Mouse (Mus musculus) stomach, embryonic 14.5 days (tissue): ENCODE results near the gene Abhd11. TPM values are rescaled to one million over a fixed set of nuclear protein-coding genes. Genes with fewer than 3 reads are reported as not detected.
A peak's percentile ranks its signal among the peaks of the same experiment; 100 is the strongest.
"Not testable (repeated sequence)": the region's sequence is repeated elsewhere in the genome, so short reads cannot be mapped to it uniquely, and the experiment has no call there.

ENCODE experiments used
- ATAC-seq: fragments of 200-750 bp; cut with Nextera tagmentation; 2 replicates; pipeline ENCODE4 v1.8.0; 2017; ENCODE audit warnings: low read depth, moderate TSS enrichment; ENCODE audit not compliant: insufficient number of reproducible peaks, insufficient read depth, low FRiP score
- H3K27ac ChIP-seq: fragments of 300-500 bp; sonication (generic); 2 replicates; pipeline ENCODE4 v1.5.1; 2014; ENCODE audit warnings: mild to moderate bottlenecking, low read length, moderate library complexity, mixed read lengths
- H3K27me3 ChIP-seq: fragments of 300-500 bp; sonication (generic); 2 replicates; pipeline ENCODE4 v1.6.1; 2014; ENCODE audit warnings: low read length, control low read depth, mixed read lengths; ENCODE audit not compliant: control insufficient read depth, insufficient read depth
- H3K36me3 ChIP-seq: fragments of 300-500 bp; sonication (generic); 2 replicates; pipeline ENCODE4 v1.6.1; 2014; ENCODE audit warnings: mild to moderate bottlenecking, control low read depth, low read length, moderate library complexity, mixed read lengths; ENCODE audit not compliant: control insufficient read depth, insufficient read depth
- H3K4me1 ChIP-seq: fragments of 300-500 bp; sonication (generic); 2 replicates; pipeline ENCODE4 v1.6.1; 2014; ENCODE audit warnings: low read length, control low read depth, mixed read lengths; ENCODE audit not compliant: control insufficient read depth, insufficient read depth
- H3K4me2 ChIP-seq: fragments of 300-500 bp; sonication (generic); replicated peaks from 2 replicates; pipeline ENCODE4 v1.6.1; 2014; ENCODE audit warnings: low read depth, low read length, control low read depth
- H3K4me3 ChIP-seq: fragments of 300-500 bp; sonication (generic); 2 replicates; pipeline ENCODE4 v1.5.1; 2014; ENCODE audit warnings: low read depth, low read length, control low read depth
- H3K9ac ChIP-seq: fragments of 300-500 bp; sonication (generic); replicated peaks from 2 replicates; pipeline ENCODE4 v1.6.1; 2014; ENCODE audit warnings: low read depth, mild to moderate bottlenecking, control low read depth, low read length, moderate library complexity, mixed read lengths
- H3K9me3 ChIP-seq: fragments of 300-500 bp; sonication (generic); 2 replicates; pipeline ENCODE4 v1.6.1; 2016; ENCODE audit warnings: low read depth, low read length, control low read depth; ENCODE audit not compliant: control insufficient read depth
- WGBS: fragments of 180-500 bp; shearing (Covaris S2); extraction: QIAGEN DNeasy Blood & Tissue Kit; methylation state at CpG from one replicate; pipeline ENCODE4 v1.1.7; 2014; 5-methylcytosine and 5-hydroxymethylcytosine counted together
- polyA plus RNA-seq: library from polyadenylated mRNA; unstranded; fragments of >200 nt; fragmentation: Nextera tagmentation; extraction: Ambion mirVana; gene quantifications from 2 replicates; pipeline ENCODE4 v1.2.1, GENCODE M21; 2014

The Abhd11 gene
- polyA plus RNA-seq: 73.3 and 80.6 TPM in 2 replicates

DNA sequence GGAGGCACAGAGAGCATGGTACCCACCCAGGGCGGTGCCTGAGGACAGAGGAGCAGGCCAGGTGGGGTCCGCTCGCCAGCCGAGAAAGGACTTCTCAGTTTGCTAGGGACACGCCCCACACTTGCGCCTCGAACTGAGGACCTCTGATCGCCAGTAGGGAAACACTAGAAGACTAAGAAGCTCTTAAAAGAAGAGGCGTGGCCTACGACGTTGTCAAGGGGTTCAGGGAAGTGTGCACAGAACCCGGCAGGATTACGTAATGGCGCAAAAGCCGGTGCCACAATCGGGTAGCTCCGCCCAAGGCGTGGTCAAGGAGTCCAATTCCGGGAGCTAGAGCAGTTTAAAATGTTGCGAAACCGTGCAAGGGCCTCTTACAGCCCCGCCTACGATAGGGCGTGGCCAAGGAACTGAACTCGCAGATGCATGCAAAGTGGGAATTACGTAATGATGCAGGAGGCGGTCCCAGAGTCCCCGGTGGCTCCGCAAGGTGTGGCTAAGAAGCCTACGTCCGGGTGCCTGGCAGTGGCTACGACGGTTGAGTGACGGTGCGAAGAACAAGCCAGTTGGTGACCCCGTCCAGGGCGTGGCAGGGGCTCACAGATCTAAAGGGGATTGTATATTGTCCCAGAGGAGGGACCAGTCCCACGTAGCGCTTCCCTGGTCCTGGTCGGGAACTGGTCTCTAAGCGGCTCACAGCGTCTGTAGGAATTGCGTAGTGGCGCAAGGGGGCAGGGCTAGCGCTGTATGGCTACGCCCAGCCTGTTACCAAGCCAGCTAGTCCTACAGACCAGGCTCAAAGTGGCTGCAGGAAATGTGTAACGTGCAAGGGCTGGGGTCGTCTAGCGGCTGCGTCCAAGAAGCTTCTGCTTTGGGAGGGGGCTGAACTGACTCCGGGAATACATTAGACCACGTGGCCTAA lies at the start of gene Abhd11:
Abhd11 (plus strand) TSS at position 482 of the 919 bp plus-strand sequence.
- Histone ChIP-seq H3K4me2 (peak within 1 kb of the TSS; percentile 58), H3K4me3 (peak within 1 kb of the TSS; percentile 48), H3K27me3 (no peaks in the 10 kb centered on the region), H3K9ac (peak within 1 kb of the TSS; percentile 51), H3K36me3 (peaks cover 6% of the 10 kb centered on the region; the same call in 1 of the 2 replicates), H3K9me3 (no peaks in the 10 kb centered on the region), H3K4me1 (peaks cover 34% of the 10 kb centered on the region), H3K27ac (peak within 1 kb of the TSS; percentile 98)
- under 1% methylated on average over 52 of the region's 52 CpGs for WGBS
- peak; percentile 89 for ATAC-seq

- H3K27ac ChIP-seq: no peak overlapping the region
- H3K36me3 ChIP-seq: no peaks in the 10 kb centered on the region
- no peaks in the 10 kb centered on the region for H3K9me3 ChIP-seq
- no peaks in the 10 kb centered on the region for H3K4me1 ChIP-seq
- H3K27me3 ChIP-seq: no peaks in the 10 kb centered on the region
- H3K4me3 ChIP-seq: no peak overlapping the region
- H3K9ac ChIP-seq: no peak overlapping the region
- ATAC-seq: no peak
- H3K4me2 ChIP-seq: no peak overlapping the region
- 57% methylated on average over 2 of the region's 2 CpGs for WGBS
These were observed 48.5 kb upstream of the Abhd11 start for GRCm38 (mm10) chr5:134960430-134960829.

DNA sequence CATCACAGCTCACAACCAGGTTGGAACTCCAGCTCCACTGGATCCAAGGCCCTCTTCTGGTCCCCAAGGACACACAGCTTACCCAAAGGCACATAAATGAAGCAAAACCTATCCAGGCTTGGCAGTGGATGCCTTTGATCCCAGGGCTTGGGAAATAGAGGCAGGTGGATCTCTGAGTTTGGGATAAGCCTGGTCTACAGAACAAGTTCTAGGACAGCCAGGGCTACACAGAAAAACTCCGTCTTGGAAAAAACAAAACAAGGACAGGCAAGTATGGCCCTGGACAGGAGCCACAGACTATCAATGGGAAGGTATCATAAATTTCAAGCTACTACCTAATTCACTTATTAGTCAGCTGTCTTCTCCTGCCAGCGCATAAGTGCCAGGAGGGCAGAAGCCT lies 47.4 kb upstream of the Abhd11 start:
- H3K9me3 ChIP-seq: no peaks in the 10 kb centered on the region
- no peak overlapping the region for H3K4me3 ChIP-seq
- H3K4me2 ChIP-seq: no peak overlapping the region
- H3K9ac ChIP-seq: no peak overlapping the region
- peaks cover 4% of the 10 kb centered on the region; the same call in 1 of the 2 replicates for H3K4me1 ChIP-seq
- no peaks in the 10 kb centered on the region for H3K36me3 ChIP-seq
- no peaks in the 10 kb centered on the region for H3K27me3 ChIP-seq
- WGBS: 92% methylated on average over 2 of the region's 2 CpGs
- H3K27ac ChIP-seq: no peak overlapping the region
- ATAC-seq: no peak

DNA sequence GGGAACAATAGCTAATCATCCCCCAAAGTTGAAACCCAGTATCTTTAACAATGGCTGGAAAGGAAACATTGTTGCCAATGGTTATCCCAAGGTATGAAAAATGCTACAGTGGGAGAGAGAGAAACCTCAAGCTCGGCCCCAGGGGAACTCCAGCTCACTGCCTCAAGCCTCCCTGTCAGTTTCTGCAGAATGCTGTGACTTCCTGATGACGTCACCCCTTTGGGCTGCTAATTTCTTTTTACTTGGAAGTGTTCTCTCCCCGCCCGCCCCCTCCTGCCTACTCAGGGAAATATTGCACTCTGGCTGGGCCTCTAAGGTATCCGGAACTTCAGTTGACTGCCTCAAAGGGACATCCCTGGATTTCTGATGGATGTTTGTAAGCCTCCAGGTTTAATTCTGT lies 45.4 kb upstream of the Abhd11 start:
- peaks cover 7% of the 10 kb centered on the region; the same call in 1 of the 2 replicates for H3K4me1 ChIP-seq
- ATAC-seq: no peak
- WGBS: 24% methylated on average over 5 of the region's 5 CpGs

GRCm38 (mm10) chr5:134964655-134965054 lies 44.3 kb upstream of the Abhd11 start:
- not testable (repeated sequence) for ATAC-seq, H3K4me3 ChIP-seq, H3K9ac ChIP-seq, H3K27ac ChIP-seq, H3K4me2 ChIP-seq, H3K4me1 ChIP-seq, H3K9me3 ChIP-seq, H3K27me3 ChIP-seq, H3K36me3 ChIP-seq

More for the DNA sequence above, 45.4 kb upstream of the Abhd11 start:
- H3K4me3 ChIP-seq: no peak overlapping the region
- H3K27me3 ChIP-seq: no peaks in the 10 kb centered on the region
- H3K27ac ChIP-seq: no peak overlapping the region
- no peaks in the 10 kb centered on the region for H3K36me3 ChIP-seq
- no peak overlapping the region for H3K4me2 ChIP-seq
- H3K9me3 ChIP-seq: no peaks in the 10 kb centered on the region
- H3K9ac ChIP-seq: no peak overlapping the region

GRCm38 (mm10) chr5:134965473-134965851 lies 43.5 kb upstream of the Abhd11 start:
- Histone ChIP-seq H3K9ac (no peak overlapping the region), H3K4me3 (peak overlapping the region; percentile 19; the same call in 1 of the 2 replicates), H3K36me3 (no peaks in the 10 kb centered on the region), H3K27me3 (no peaks in the 10 kb centered on the region), H3K9me3 (no peaks in the 10 kb centered on the region), H3K4me2 (peak overlapping the region; percentile 46), H3K27ac (no peak overlapping the region; the same call in 1 of the 2 replicates), H3K4me1 (peaks cover 7% of the 10 kb centered on the region; the same call in 1 of the 2 replicates)
- peak; percentile 42; the same call in 1 of the 2 replicates for ATAC-seq
- 5% methylated on average over 10 of the region's 10 CpGs for WGBS

DNA sequence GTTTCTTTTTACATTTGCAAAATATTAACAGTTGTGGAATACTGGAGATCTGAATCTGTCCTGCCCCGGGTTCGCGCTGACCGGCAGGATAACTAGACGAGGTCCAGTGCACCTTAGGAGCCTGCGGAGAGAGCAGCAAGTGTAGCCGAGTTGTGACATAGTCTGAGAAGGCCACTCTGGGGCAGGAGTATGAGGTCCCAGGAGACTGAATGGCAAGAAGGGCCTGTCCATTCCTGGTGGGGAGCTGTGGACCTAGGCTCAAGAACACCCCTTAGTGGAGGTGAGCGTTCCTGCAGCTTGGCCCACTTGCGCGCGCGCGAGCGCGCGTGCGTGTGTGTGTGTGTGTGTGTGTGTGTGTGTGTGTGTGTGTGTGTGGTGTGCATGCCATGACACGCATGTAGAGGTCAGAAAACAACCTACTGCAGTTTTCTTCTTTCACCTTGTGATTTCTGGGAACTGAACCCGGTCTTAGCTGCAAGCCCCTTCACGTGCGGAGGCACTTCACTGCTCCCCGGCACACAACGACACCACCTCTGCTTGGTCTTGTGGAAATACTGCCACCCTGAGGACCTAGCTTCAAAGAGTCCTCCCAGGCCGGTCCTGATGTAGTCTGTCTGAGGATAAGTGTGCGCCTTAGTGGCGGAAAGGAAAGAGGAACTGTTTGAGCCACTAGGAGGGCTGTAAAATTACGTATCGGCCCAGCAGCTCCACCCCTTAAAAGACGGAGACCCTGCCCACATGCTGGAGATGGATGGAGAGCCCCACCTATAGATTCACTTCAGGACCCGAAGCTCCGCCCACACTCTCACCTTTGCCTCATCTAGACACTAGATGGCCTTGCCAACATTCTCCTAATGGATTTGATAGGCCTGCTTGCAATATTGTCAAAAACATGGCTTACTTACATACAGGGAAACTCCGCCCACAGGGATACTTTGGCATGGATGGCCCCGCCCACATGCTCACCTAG lies 42.8 kb upstream of the Abhd11 start:
- ATAC-seq: peak; percentile 83
- H3K27me3 ChIP-seq: no peaks in the 10 kb centered on the region
- H3K36me3 ChIP-seq: no peaks in the 10 kb centered on the region
- peak overlapping the region; percentile 68; the same call in 1 of the 2 replicates for H3K27ac ChIP-seq
- H3K4me1 ChIP-seq: peaks cover 7% of the 10 kb centered on the region; the same call in 1 of the 2 replicates
- no peaks in the 10 kb centered on the region for H3K9me3 ChIP-seq
- 4% methylated on average over 33 of the region's 33 CpGs for WGBS
- H3K4me2 ChIP-seq: peak overlapping the region; percentile 46
- H3K9ac ChIP-seq: 0 out of 2 replicates have a peak overlapping the region, but pooled peaks have one; percentile 14
- peak overlapping the region; percentile 19; the same call in 1 of the 2 replicates for H3K4me3 ChIP-seq
